ENCODE assay signal across 8 mouse cellular contexts in the genomic region with DNA sequence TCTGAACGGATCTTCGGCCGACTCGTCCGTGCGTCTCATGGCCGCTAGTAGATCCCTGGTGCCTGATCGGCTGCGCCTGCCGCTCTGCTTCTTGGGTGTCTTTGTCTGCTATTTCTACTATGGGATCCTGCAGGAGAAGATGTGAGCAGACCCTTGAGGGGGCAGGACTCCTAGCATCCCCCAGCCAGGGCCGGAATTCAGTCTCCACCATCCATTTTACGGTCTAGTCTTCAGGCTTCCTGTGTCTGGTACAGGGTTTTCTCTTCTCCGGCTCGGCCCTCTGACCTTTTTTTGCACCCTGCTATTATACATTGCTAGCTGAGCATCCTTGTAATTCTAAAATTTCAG. TPM values are rescaled to one million over a fixed set of nuclear protein-coding genes. Genes with fewer than 3 reads are reported as not detected.
DNase-seq lines count a peak whose midpoint lies in the region; ATAC-seq and TF ChIP-seq lines count a peak whose summit lies in the region.

No protein-coding gene starts in this region.

- peak overlapping the region; percentile 34 for H3K4me2 ChIP-seq in neural tube, embryonic 11.5 days (ENCODE audit: low read depth)
- peak overlapping the region; percentile 74 for H3K4me2 ChIP-seq in limb, embryonic 13.5 days (replicated peaks)
- H3K4me2 ChIP-seq in stomach, embryonic 14.5 days (replicated peaks; ENCODE audit: low read depth, low read length): peak overlapping the region; percentile 59

- peak overlapping the region; percentile 99 for H3K27ac ChIP-seq in cerebellum, adult 2 months (ENCODE audit: insufficient read depth, low read length)
- peak overlapping the region; percentile 85 for H3K27ac ChIP-seq in neural tube, embryonic 11.5 days (ENCODE audit: low read depth, low read length)
- H3K27ac ChIP-seq in limb, embryonic 13.5 days: peak overlapping the region; percentile 82
- H3K27ac ChIP-seq in stomach, embryonic 14.5 days (ENCODE audit: low read length): peak overlapping the region; percentile 53

- H3K36me3 ChIP-seq in neural tube, embryonic 11.5 days (ENCODE audit: control insufficient read depth, insufficient read depth, low read length): peaks cover 7% of the 10 kb centered on the region
- H3K36me3 ChIP-seq in limb, embryonic 13.5 days: peaks cover 63% of the 10 kb centered on the region
- H3K36me3 ChIP-seq in stomach, embryonic 14.5 days (ENCODE audit: control insufficient read depth, insufficient read depth, low read length): peaks cover 27% of the 10 kb centered on the region; the same call in 1 of the 2 replicates

- H3K9ac ChIP-seq in neural tube, embryonic 11.5 days (ENCODE audit: low read length): peak overlapping the region; percentile 93
- H3K9ac ChIP-seq in limb, embryonic 13.5 days: peak overlapping the region; percentile 88
- H3K9ac ChIP-seq in stomach, embryonic 14.5 days (replicated peaks; ENCODE audit: low read depth, low read length): peak overlapping the region; percentile 84

- peak overlapping the region; percentile 86 for H3K4me3 ChIP-seq in cerebellum, adult 2 months (replicated peaks; ENCODE audit: insufficient read depth, low read depth, low read length)
- H3K4me3 ChIP-seq in neural tube, embryonic 11.5 days (ENCODE audit: low read depth, low read length): peak overlapping the region; percentile 89
- H3K4me3 ChIP-seq in limb, embryonic 13.5 days: peak overlapping the region; percentile 94
- H3K4me3 ChIP-seq in stomach, embryonic 14.5 days (ENCODE audit: low read depth, low read length): peak overlapping the region; percentile 88

- no peaks in the 10 kb centered on the region for H3K27me3 ChIP-seq in cerebellum, adult 2 months (ENCODE audit: control insufficient read depth, insufficient read depth, low read length)
- no peaks in the 10 kb centered on the region for H3K27me3 ChIP-seq in neural tube, embryonic 11.5 days (ENCODE audit: control insufficient read depth, insufficient read depth, low read length)
- H3K27me3 ChIP-seq in limb, embryonic 13.5 days: no peaks in the 10 kb centered on the region
- H3K27me3 ChIP-seq in stomach, embryonic 14.5 days (ENCODE audit: control insufficient read depth, insufficient read depth, low read length): no peaks in the 10 kb centered on the region

- TF ChIP-seq POLR2A in cerebellum, adult 2 months (IDR thresholded peaks at IDR 0.05; ENCODE audit: borderline replicate concordance, insufficient read depth, low read length): no peak

- H3K4me1 ChIP-seq in cerebellum, adult 2 months (ENCODE audit: control insufficient read depth, insufficient read depth, low read length): peaks cover 15% of the 10 kb centered on the region
- H3K4me1 ChIP-seq in neural tube, embryonic 11.5 days (ENCODE audit: control insufficient read depth, insufficient read depth, low read length): no peaks in the 10 kb centered on the region
- peaks cover 12% of the 10 kb centered on the region for H3K4me1 ChIP-seq in limb, embryonic 13.5 days
- H3K4me1 ChIP-seq in stomach, embryonic 14.5 days (ENCODE audit: control insufficient read depth, insufficient read depth, low read length): peaks cover 5% of the 10 kb centered on the region; the same call in 1 of the 2 replicates

- no peak for TF ChIP-seq CTCF in cerebellum, adult 2 months (IDR thresholded peaks at IDR 0.05; ENCODE audit: borderline replicate concordance, insufficient read depth, low read depth, low read length)

- no peaks in the 10 kb centered on the region for H3K9me3 ChIP-seq in neural tube, embryonic 11.5 days (ENCODE audit: control insufficient read depth, low read length)
- no peaks in the 10 kb centered on the region for H3K9me3 ChIP-seq in limb, embryonic 13.5 days
- no peaks in the 10 kb centered on the region for H3K9me3 ChIP-seq in stomach, embryonic 14.5 days (ENCODE audit: control insufficient read depth, low read depth, low read length)

- peak; percentile 25; the same call in 1 of the 2 replicates for ATAC-seq in neural tube, embryonic 11.5 days (ENCODE audit: insufficient read depth, low FRiP score, low TSS enrichment)
- ATAC-seq in limb, embryonic 13.5 days (ENCODE audit: low FRiP score, low read depth): peak; percentile 12; the same call in 1 of the 2 replicates
- ATAC-seq in stomach, embryonic 14.5 days (ENCODE audit: insufficient number of reproducible peaks, insufficient read depth, low FRiP score, low read depth): 0 out of 2 replicates have a peak, but pooled peaks have one; percentile 11

- under 1% methylated on average over 14 of the region's 14 CpGs for WGBS in cerebellum, adult 2 months
- 0% methylated on average over 14 of the region's 14 CpGs for WGBS in neural tube, embryonic 11.5 days
- WGBS in limb, embryonic 13.5 days: under 1% methylated on average over 14 of the region's 14 CpGs
- WGBS in stomach, embryonic 14.5 days: under 1% methylated on average over 14 of the region's 14 CpGs

- DNase-seq in cerebellum, adult 2 months: no peak
- no peak for DNase-seq in cerebellum, postnatal 36 days
- DNase-seq in neural tube, embryonic 11.5 days (ENCODE audit: low spot score): no peak
- no peak for DNase-seq in neural tube, embryonic 10.5 days (ENCODE audit: extremely low spot score, low spot score)
- DNase-seq in right cerebral cortex, postnatal 25 days: no peak
- DNase-seq in gastrocnemius, postnatal 25 days: no peak

RNA-seq across cellular contexts. Expression of a gene that starts 0.5 kb away (rescaled TPM):
- polyA plus RNA-seq in cerebellum, adult 2 months (2012; rRNA removed): 88.5 and 90.3 TPM in 2 replicates
- polyA plus RNA-seq in neural tube, embryonic 11.5 days (2014; fragmentation: Nextera tagmentation; extraction: Ambion mirVana): 132 and 136 TPM in 2 replicates
- 121 and 127 TPM in 2 replicates for polyA plus RNA-seq in limb, embryonic 13.5 days (2015; fragmentation: Nextera tagmentation; extraction: Ambion mirVana)
- polyA plus RNA-seq in stomach, embryonic 14.5 days (2014; fragmentation: Nextera tagmentation; extraction: Ambion mirVana): 91.0 and 98.1 TPM in 2 replicates
- 10 to 100 TPM; 38.8 to 40.7 TPM for total RNA-seq in gastrocnemius, postnatal 25 days (2021)

RNA-seq across cellular contexts. Expression of a gene that starts 28.9 kb away (rescaled TPM):
- 147 and 149 TPM in 2 replicates for polyA plus RNA-seq in cerebellum, adult 2 months (2012; rRNA removed)
- 132 and 137 TPM in 2 replicates for polyA plus RNA-seq in neural tube, embryonic 11.5 days (2014; fragmentation: Nextera tagmentation; extraction: Ambion mirVana)
- 156 and 168 TPM in 2 replicates for polyA plus RNA-seq in limb, embryonic 13.5 days (2015; fragmentation: Nextera tagmentation; extraction: Ambion mirVana)
- 105 and 111 TPM in 2 replicates for polyA plus RNA-seq in stomach, embryonic 14.5 days (2014; fragmentation: Nextera tagmentation; extraction: Ambion mirVana)
- 100 to 1,000 TPM; 176 to 216 TPM for total RNA-seq in gastrocnemius, postnatal 25 days (2021)

RNA-seq across cellular contexts. Expression of a gene that starts 48.1 kb away (rescaled TPM):
- polyA plus RNA-seq in cerebellum, adult 2 months (2012; rRNA removed): 14.3 and 17.4 TPM in 2 replicates
- polyA plus RNA-seq in neural tube, embryonic 11.5 days (2014; fragmentation: Nextera tagmentation; extraction: Ambion mirVana): 11.8 and 12.2 TPM in 2 replicates
- 15.8 and 16.2 TPM in 2 replicates for polyA plus RNA-seq in limb, embryonic 13.5 days (2015; fragmentation: Nextera tagmentation; extraction: Ambion mirVana)
- polyA plus RNA-seq in stomach, embryonic 14.5 days (2014; fragmentation: Nextera tagmentation; extraction: Ambion mirVana): 14.3 and 15.7 TPM in 2 replicates
- total RNA-seq in gastrocnemius, postnatal 25 days (2021): 1 to 10 TPM; 4.2 to 4.5 TPM
